Mouse (Mus musculus): ENCODE measurements at regions not wholly inside any gene's neighbourhood (a gene's known extent, or its start where the extent isn't known, plus 50 kb on each side); places are given as distances from the start of the nearest gene placed in this dataset.

- Histone ChIP-seq H3K9ac (ENCODE audit: low read length) (no peak overlapping the region), H3K36me3 (ENCODE audit: control insufficient read depth, insufficient read depth, low read length) (no peaks in the 10 kb centered on the region), H3K27me3 (ENCODE audit: control insufficient read depth, insufficient read depth, low read length) (no peaks in the 10 kb centered on the region), H3K9me3 (ENCODE audit: control insufficient read depth, low read length) (no peaks in the 10 kb centered on the region), H3K4me1 (ENCODE audit: control insufficient read depth, insufficient read depth, low read length) (no peaks in the 10 kb centered on the region), H3K4me3 (ENCODE audit: low read depth, low read length) (no peak overlapping the region), H3K27ac (ENCODE audit: low read depth, low read length) (no peak overlapping the region), H3K4me2 (no peak overlapping the region)
- no peak for ATAC-seq (ENCODE audit: low FRiP score)
- 32% methylated on average over 4 of the region's 4 CpGs for WGBS
- DNase-seq (ENCODE audit: low spot score, missing footprints) = no peak
These were observed 732.5 kb downstream of the Slc22a22 start for GRCm38 (mm10) chr15:56744915-56745314.
